Comparison of ENCODE assay signal across 16 mouse cellular contexts in genomic region chr14:46381457-46381856, GRCm38 (mm10). TPM values are rescaled to one million over a fixed set of nuclear protein-coding genes. Genes with fewer than 3 reads are reported as not detected.
A peak's percentile ranks its signal among the peaks of the same experiment; 100 is the strongest.
DNase-seq lines count a peak whose midpoint lies in the region; ATAC-seq and TF ChIP-seq lines count a peak whose summit lies in the region.
"Had no signal": no experiment of that assay in that cellular context is flagged by ENCODE, and none has a peak within 500 bp of the region (broad histone marks: within the 10 kb centered on the region; RNA-seq: fewer than 3 reads in every experiment).

No protein-coding gene starts in this region.

- TF ChIP-seq POLR2A in kidney, adult 2 months (IDR thresholded peaks at IDR 0.05; ENCODE audit: low read depth, low read length) = no peak
- no peak for TF ChIP-seq POLR2A in limb, embryonic 14.5 days (IDR thresholded peaks at IDR 0.05; ENCODE audit: borderline replicate concordance, extremely low read depth, insufficient read depth, insufficient read length)

- ATAC-seq in limb, embryonic 14.5 days (ENCODE audit: low FRiP score, low read depth) = peak; percentile 35; the same call in 1 of the 2 replicates

- WGBS in kidney, adult 2 months = 59% methylated on average over 6 of the region's 6 CpGs
- WGBS in limb, embryonic 14.5 days = 21% methylated on average over 6 of the region's 6 CpGs

- no peaks in the 10 kb centered on the region for H3K9me3 ChIP-seq in limb, embryonic 14.5 days (ENCODE audit: control insufficient read depth, low read length)
- H3K9me3 ChIP-seq: hindbrain, embryonic 15.5 days; midbrain, embryonic 12.5 days; stomach, embryonic 15.5 days had no signal

- no peak overlapping the region for H3K4me3 ChIP-seq in kidney, adult 2 months (ENCODE audit: insufficient read depth, low read depth, low read length)
- H3K4me3 ChIP-seq in limb, embryonic 14.5 days (replicated peaks; ENCODE audit: low read length) = no peak overlapping the region
- H3K4me3 ChIP-seq: midbrain, embryonic 12.5 days; stomach, embryonic 15.5 days had no signal

- H3K36me3 ChIP-seq in kidney, adult 2 months (ENCODE audit: control insufficient read depth, insufficient read depth, low read length) = peaks cover 3% of the 10 kb centered on the region; the same call in 1 of the 2 replicates
- H3K36me3 ChIP-seq in limb, embryonic 14.5 days (ENCODE audit: control insufficient read depth, insufficient read depth, low read length) = peaks cover 8% of the 10 kb centered on the region
- H3K36me3 ChIP-seq: hindbrain, embryonic 15.5 days; midbrain, embryonic 12.5 days; stomach, embryonic 15.5 days had no signal

- H3K27me3 ChIP-seq in kidney, adult 2 months (replicated peaks; ENCODE audit: control insufficient read depth, insufficient read depth, low read length) = no peaks in the 10 kb centered on the region
- H3K27me3 ChIP-seq in limb, embryonic 14.5 days (ENCODE audit: control insufficient read depth, insufficient read depth, low read length) = no peaks in the 10 kb centered on the region
- H3K27me3 ChIP-seq: stomach, embryonic 15.5 days had no signal

- peak overlapping the region; percentile 39; the same call in 1 of the 2 replicates for H3K27ac ChIP-seq in kidney, adult 2 months (ENCODE audit: insufficient read depth, low read depth, low read length)
- no peak overlapping the region for H3K27ac ChIP-seq in limb, embryonic 14.5 days (replicated peaks; ENCODE audit: low read depth, low read length)
- H3K27ac ChIP-seq: hindbrain, embryonic 15.5 days; kidney, postnatal 0 days; midbrain, embryonic 12.5 days; stomach, embryonic 15.5 days had no signal

- DNase-seq in kidney, adult 2 months = peak; percentile 55
- no peak for DNase-seq in kidney, postnatal 4 days
- peak; percentile 51 to 61 for DNase-seq in cerebellum, adult 18-20 months
- peak; percentile 81 for DNase-seq in gastrocnemius, adult 18-20 months (ENCODE audit: low spot score)
- DNase-seq in limb, embryonic 14.5 days (ENCODE audit: low spot score) = peak; percentile 58
- DNase-seq in ovary, adult 18-20 months (ENCODE audit: low spot score) = no peak
- no peak for DNase-seq in spleen, postnatal 10 days (ENCODE audit: low spot score in 2 of 2)
- no peak for DNase-seq in urinary bladder, postnatal 4 days (ENCODE audit: low spot score in 2 of 2)

- H3K9ac ChIP-seq in limb, embryonic 14.5 days (ENCODE audit: low read depth, low read length, severe bottlenecking) = no peak overlapping the region
- H3K9ac ChIP-seq: hindbrain, embryonic 15.5 days; midbrain, embryonic 12.5 days; stomach, embryonic 15.5 days had no signal

- H3K4me1 ChIP-seq in kidney, adult 2 months (ENCODE audit: control insufficient read depth, insufficient read depth, low read length) = peaks cover 14% of the 10 kb centered on the region
- H3K4me1 ChIP-seq in limb, embryonic 14.5 days (ENCODE audit: control insufficient read depth, insufficient read depth, low read length) = peaks cover 40% of the 10 kb centered on the region

- H3K4me2 ChIP-seq in limb, embryonic 14.5 days (replicated peaks; ENCODE audit: low read depth, low read length, severe bottlenecking) = peak overlapping the region; percentile 57; the same call in 1 of the 2 replicates

- TF ChIP-seq CTCF in kidney, adult 2 months (conservative IDR thresholded peaks at IDR 0.05; ENCODE audit: insufficient read depth, insufficient read length, low read depth, low read length) = no peak

RNA-seq across cellular contexts. Expression of gene Gm15217, which starts 2.2 kb away (rescaled TPM):
- 34.5 and 40.3 TPM in 2 replicates for polyA plus RNA-seq in kidney, adult 2 months (2012; rRNA removed)
- total RNA-seq in gastrocnemius, adult 18-20 months (2021) = not detected
- not detected in 2 replicates for polyA plus RNA-seq in limb, embryonic 14.5 days (2012; rRNA removed)
- polyA plus RNA-seq in limb, embryonic 14.5 days (2014; fragmentation: Nextera tagmentation; extraction: Ambion mirVana) = not detected in 2 replicates
- total RNA-seq: common myeloid progenitor, adult 5-6 weeks; ES-E14; left cerebral cortex, postnatal 14 days had no signal
- polyA plus RNA-seq: hindbrain, embryonic 15.5 days; midbrain, embryonic 12.5 days; neural tube, embryonic 14.5 days had no signal

RNA-seq across cellular contexts. Expression of gene Bmp4, which starts 9.0 kb away (rescaled TPM):
- 134 and 149 TPM in 2 replicates for polyA plus RNA-seq in kidney, adult 2 months (2012; rRNA removed)
- 1 to 10 TPM; 7.8 to 8.8 TPM for total RNA-seq in gastrocnemius, adult 18-20 months (2021)
- polyA plus RNA-seq in limb, embryonic 14.5 days (2012; rRNA removed) = 53.4 and 70.0 TPM in 2 replicates
- polyA plus RNA-seq in limb, embryonic 14.5 days (2014; fragmentation: Nextera tagmentation; extraction: Ambion mirVana) = 20.3 and 23.3 TPM in 2 replicates
- total RNA-seq: common myeloid progenitor, adult 5-6 weeks had no signal

Comparison
In these comparisons a context has a peak if more than half of its experiments do, and no peak if none do; other contexts are left out.
1. DNase-seq: peak in kidney, adult 2 months (single experiment), cerebellum, adult 18-20 months (2 of 2), gastrocnemius, adult 18-20 months (single experiment) and limb, embryonic 14.5 days (single experiment); none in kidney, postnatal 4 days (0 of 2), ovary, adult 18-20 months (single experiment), spleen, postnatal 10 days (0 of 2) and urinary bladder, postnatal 4 days (0 of 2).
2. RNA of gene Gm15217, which starts 2.2 kb away (polyA plus RNA-seq): 34.5 to 40.3 TPM in kidney, adult 2 months; not detected in limb, embryonic 14.5 days; every median in the first group is over 10 times any median in the second.